Mouse (Mus musculus): ENCODE data around the gene Inip. TPM values are rescaled to one million over a fixed set of nuclear protein-coding genes. Genes with fewer than 3 reads are reported as not detected.

Inip gene
- total and polyA plus RNA-seq, 2 experiments from 2014 or later, result 20.8 to 35.8 TPM

GRCm38 (mm10) chr4:59817790-59818189 lies 16.4 kb upstream of the Inip start:
- DNase-seq (ENCODE audit: low spot score) (no peak), ATAC-seq (ENCODE audit: low FRiP score) (no peak)
- Histone ChIP-seq H3K9me3 (ENCODE audit: low read length) (no peaks in the 10 kb centered on the region), H3K4me3 (ENCODE audit: low read depth, low read length) (no peak overlapping the region), H3K4me1 (ENCODE audit: insufficient read depth, low read length) (no peaks in the 10 kb centered on the region), H3K27me3 (ENCODE audit: insufficient read depth, low read length) (no peaks in the 10 kb centered on the region), H3K27ac (ENCODE audit: low read depth, low read length) (no peak overlapping the region), H3K9ac (replicated peaks; ENCODE audit: low read length, poor library complexity, severe bottlenecking) (no peak overlapping the region), H3K36me3 (ENCODE audit: insufficient read depth, low read length) (no peaks in the 10 kb centered on the region), H3K4me2 (ENCODE audit: low read depth, low read length, poor library complexity, severe bottlenecking) (no peak overlapping the region)
- WGBS, result 85% methylated on average over 5 of the region's 5 CpGs
- TF ChIP-seq CTCF (IDR thresholded peaks at IDR 0.05), result no peak

GRCm38 (mm10) chr4:59816477-59816876 lies 15.1 kb upstream of the Inip start:
- H3K9me3 ChIP-seq (ENCODE audit: low read length), result no peaks in the 10 kb centered on the region
- TF ChIP-seq CTCF (IDR thresholded peaks at IDR 0.05), result no peak
- DNase-seq (ENCODE audit: low spot score) (no peak), ATAC-seq (ENCODE audit: low FRiP score) (no peak)
- no peaks in the 10 kb centered on the region for H3K36me3 ChIP-seq (ENCODE audit: insufficient read depth, low read length)
- H3K4me1 ChIP-seq (ENCODE audit: insufficient read depth, low read length), result no peaks in the 10 kb centered on the region
- H3K4me3 ChIP-seq (ENCODE audit: low read depth, low read length), result no peak overlapping the region
- 70% methylated on average over 9 of the region's 9 CpGs for WGBS
- H3K4me2 ChIP-seq (ENCODE audit: low read depth, low read length, poor library complexity, severe bottlenecking), result no peak overlapping the region
- no peak overlapping the region for H3K27ac ChIP-seq (ENCODE audit: low read depth, low read length)
- no peak overlapping the region for H3K9ac ChIP-seq (replicated peaks; ENCODE audit: low read length, poor library complexity, severe bottlenecking)
- H3K27me3 ChIP-seq (ENCODE audit: insufficient read depth, low read length), result no peaks in the 10 kb centered on the region

- Histone ChIP-seq H3K4me3 (ENCODE audit: low read depth, low read length) (no peak overlapping the region), H3K4me1 (ENCODE audit: insufficient read depth, low read length) (no peaks in the 10 kb centered on the region), H3K9me3 (ENCODE audit: low read length) (no peaks in the 10 kb centered on the region), H3K4me2 (ENCODE audit: low read depth, low read length, poor library complexity, severe bottlenecking) (no peak overlapping the region), H3K27ac (ENCODE audit: low read depth, low read length) (no peak overlapping the region), H3K36me3 (ENCODE audit: insufficient read depth, low read length) (no peaks in the 10 kb centered on the region), H3K9ac (replicated peaks; ENCODE audit: low read length, poor library complexity, severe bottlenecking) (no peak overlapping the region), H3K27me3 (ENCODE audit: insufficient read depth, low read length) (no peaks in the 10 kb centered on the region)
- ATAC-seq (ENCODE audit: low FRiP score), result no peak
- DNase-seq (ENCODE audit: low spot score), result no peak
- no peak for TF ChIP-seq CTCF (IDR thresholded peaks at IDR 0.05)
- WGBS, result 31% methylated on average over 5 of the region's 5 CpGs
These were observed 14.6 kb upstream of the Inip start for GRCm38 (mm10) chr4:59816016-59816415.

GRCm38 (mm10) chr4:59815121-59815810 lies 13.9 kb upstream of the Inip start:
- Histone ChIP-seq H3K27ac (ENCODE audit: low read depth, low read length) (no peak overlapping the region), H3K36me3 (ENCODE audit: insufficient read depth, low read length) (no peaks in the 10 kb centered on the region), H3K27me3 (ENCODE audit: insufficient read depth, low read length) (no peaks in the 10 kb centered on the region), H3K4me1 (ENCODE audit: insufficient read depth, low read length) (no peaks in the 10 kb centered on the region), H3K4me2 (ENCODE audit: low read depth, low read length, poor library complexity, severe bottlenecking) (no peak overlapping the region), H3K9ac (replicated peaks; ENCODE audit: low read length, poor library complexity, severe bottlenecking) (no peak overlapping the region), H3K9me3 (ENCODE audit: low read length) (no peaks in the 10 kb centered on the region), H3K4me3 (ENCODE audit: low read depth, low read length) (no peak overlapping the region)
- TF ChIP-seq CTCF (IDR thresholded peaks at IDR 0.05), result no peak
- 88% methylated on average over 4 of the region's 4 CpGs for WGBS
- ATAC-seq (ENCODE audit: low FRiP score) (no peak), DNase-seq (ENCODE audit: low spot score) (no peak)

GRCm38 (mm10) chr4:59814094-59814493 lies 12.7 kb upstream of the Inip start:
- no peaks in the 10 kb centered on the region for H3K4me1 ChIP-seq (ENCODE audit: insufficient read depth, low read length)
- no peaks in the 10 kb centered on the region for H3K27me3 ChIP-seq (ENCODE audit: insufficient read depth, low read length)
- no peak overlapping the region for H3K9ac ChIP-seq (replicated peaks; ENCODE audit: low read length, poor library complexity, severe bottlenecking)
- H3K4me2 ChIP-seq (ENCODE audit: low read depth, low read length, poor library complexity, severe bottlenecking), result no peak overlapping the region
- no peak overlapping the region for H3K4me3 ChIP-seq (ENCODE audit: low read depth, low read length)
- no peaks in the 10 kb centered on the region for H3K9me3 ChIP-seq (ENCODE audit: low read length)
- TF ChIP-seq CTCF (IDR thresholded peaks at IDR 0.05), result no peak
- no peak overlapping the region for H3K27ac ChIP-seq (ENCODE audit: low read depth, low read length)
- 84% methylated on average over 7 of the region's 7 CpGs for WGBS
- no peaks in the 10 kb centered on the region for H3K36me3 ChIP-seq (ENCODE audit: insufficient read depth, low read length)
- ATAC-seq (ENCODE audit: low FRiP score) (no peak), DNase-seq (ENCODE audit: low spot score) (no peak)

GRCm38 (mm10) chr4:59808396-59808795 lies 7.0 kb upstream of the Inip start:
- Histone ChIP-seq H3K4me1 (ENCODE audit: insufficient read depth, low read length) (peaks cover 3% of the 10 kb centered on the region; the same call in 1 of the 2 replicates), H3K9ac (replicated peaks; ENCODE audit: low read length, poor library complexity, severe bottlenecking) (no peak overlapping the region), H3K9me3 (ENCODE audit: low read length) (no peaks in the 10 kb centered on the region), H3K27ac (ENCODE audit: low read depth, low read length) (no peak overlapping the region), H3K36me3 (ENCODE audit: insufficient read depth, low read length) (no peaks in the 10 kb centered on the region), H3K27me3 (ENCODE audit: insufficient read depth, low read length) (no peaks in the 10 kb centered on the region), H3K4me3 (ENCODE audit: low read depth, low read length) (no peak overlapping the region), H3K4me2 (ENCODE audit: low read depth, low read length, poor library complexity, severe bottlenecking) (no peak overlapping the region)
- no peak for DNase-seq (ENCODE audit: low spot score)
- no peak for ATAC-seq (ENCODE audit: low FRiP score)
- TF ChIP-seq CTCF (IDR thresholded peaks at IDR 0.05), result peak; percentile 35
- 72% methylated on average over 5 of the region's 5 CpGs for WGBS

Data from midbrain, postnatal 0 days (tissue).